Mouse (Mus musculus): ENCODE data around the gene Syt5.

GRCm38 (mm10) chr7:4501558-4502397 lies 45.6 kb downstream of the Syt5 start, which contains the start of gene Ppp1r12c:
- TF ChIP-seq CTCF (conservative IDR thresholded peaks at IDR 0.05; ENCODE audit: low read length): no peak
- no peak for TF ChIP-seq NANOG (IDR thresholded peaks at IDR 0.05; ENCODE audit: borderline replicate concordance, low read length)
- TF ChIP-seq POU5F1 (IDR thresholded peaks at IDR 0.05; ENCODE audit: borderline replicate concordance, low read length): no peak
